Mouse (Mus musculus): ENCODE results near the gene Rad51. TPM values are rescaled to one million over a fixed set of nuclear protein-coding genes. Genes with fewer than 3 reads are reported as not detected.

Gene Rad51
- polyA plus RNA-seq, 1 experiment from 2014 or later = 61.5 TPM

- Histone ChIP-seq H3K27ac (peak within 1 kb of the TSS; percentile 22; the same call in 1 of the 2 replicates), H3K9ac (peak within 1 kb of the TSS; percentile 47), H3K4me2 (peak within 1 kb of the TSS; percentile 100), H3K4me1 (peaks cover 15% of the 10 kb centered on the region), H3K27me3 (peaks cover 11% of the 10 kb centered on the region; the same call in 1 of the 2 replicates), H3K4me3 (peak within 1 kb of the TSS; percentile 55), H3K36me3 (no peaks in the 10 kb centered on the region), H3K9me3 (no peaks in the 10 kb centered on the region)
- ATAC-seq (ENCODE audit: borderline replicate concordance, extremely low read depth, low FRiP score, low TSS enrichment) = peak; percentile 83
- WGBS = under 1% methylated on average over 60 of the region's 60 CpGs
Observed at GRCm38 (mm10) chr2:119166901-119167865, 54.6 kb downstream of the Rad51 start, which contains the start of gene Gchfr. TSS of gene Gchfr (plus strand) at chr2:119167773.

- peak overlapping the region; percentile 100 for H3K4me2 ChIP-seq
- no peaks in the 10 kb centered on the region for H3K9me3 ChIP-seq
- peaks cover 21% of the 10 kb centered on the region for H3K4me1 ChIP-seq
- no peak overlapping the region for H3K27ac ChIP-seq
- peak overlapping the region; percentile 47 for H3K9ac ChIP-seq
- H3K27me3 ChIP-seq = peaks cover 11% of the 10 kb centered on the region; the same call in 1 of the 2 replicates
- H3K36me3 ChIP-seq = no peaks in the 10 kb centered on the region
- peak; percentile 32; the same call in 1 of the 2 replicates for ATAC-seq (ENCODE audit: borderline replicate concordance, extremely low read depth, low FRiP score, low TSS enrichment)
- WGBS = 2% methylated on average over 26 of the region's 26 CpGs
- H3K4me3 ChIP-seq = peak overlapping the region; percentile 55
Observed at GRCm38 (mm10) chr2:119167866-119168256, 55.3 kb downstream of the Rad51 start.

GRCm38 (mm10) chr2:119170282-119170681, 57.7 kb downstream of the Rad51 start:
- no peak for ATAC-seq (ENCODE audit: borderline replicate concordance, extremely low read depth, low FRiP score, low TSS enrichment)
- H3K4me3 ChIP-seq = no peak overlapping the region
- no peaks in the 10 kb centered on the region for H3K36me3 ChIP-seq
- peaks cover 30% of the 10 kb centered on the region for H3K4me1 ChIP-seq
- H3K27me3 ChIP-seq = peaks cover 11% of the 10 kb centered on the region; the same call in 1 of the 2 replicates
- H3K9ac ChIP-seq = no peak overlapping the region
- H3K4me2 ChIP-seq = no peak overlapping the region
- H3K9me3 ChIP-seq = no peaks in the 10 kb centered on the region
- WGBS = 72% methylated on average over 2 of the region's 2 CpGs
- H3K27ac ChIP-seq = no peak overlapping the region

- Histone ChIP-seq H3K4me1 (peaks cover 31% of the 10 kb centered on the region), H3K27ac (no peak overlapping the region), H3K9ac (no peak overlapping the region), H3K36me3 (no peaks in the 10 kb centered on the region), H3K27me3 (0 out of 2 replicates have a peak, but pooled peaks cover 5% of the 10 kb centered on the region), H3K4me3 (no peak overlapping the region), H3K4me2 (no peak overlapping the region), H3K9me3 (no peaks in the 10 kb centered on the region)
- no peak for ATAC-seq (ENCODE audit: borderline replicate concordance, extremely low read depth, low FRiP score, low TSS enrichment)
- 42% methylated on average over 8 of the region's 8 CpGs for WGBS
Observed at GRCm38 (mm10) chr2:119171574-119171973, 59.0 kb downstream of the Rad51 start.

GRCm38 (mm10) chr2:119172446-119172845, 59.9 kb downstream of the Rad51 start:
- Histone ChIP-seq H3K4me3 (no peak overlapping the region), H3K36me3 (no peaks in the 10 kb centered on the region), H3K4me2 (no peak overlapping the region), H3K27ac (peak overlapping the region; percentile 6; the same call in 1 of the 2 replicates), H3K27me3 (0 out of 2 replicates have a peak, but pooled peaks cover 5% of the 10 kb centered on the region), H3K4me1 (peaks cover 22% of the 10 kb centered on the region), H3K9ac (no peak overlapping the region), H3K9me3 (no peaks in the 10 kb centered on the region)
- WGBS = 82% methylated on average over 7 of the region's 7 CpGs
- no peak for ATAC-seq (ENCODE audit: borderline replicate concordance, extremely low read depth, low FRiP score, low TSS enrichment)

- Histone ChIP-seq H3K4me1 (peaks cover 19% of the 10 kb centered on the region), H3K4me2 (peak overlapping the region; percentile 43), H3K4me3 (no peak overlapping the region), H3K27me3 (0 out of 2 replicates have a peak, but pooled peaks cover 2% of the 10 kb centered on the region), H3K9ac (no peak overlapping the region), H3K9me3 (no peaks in the 10 kb centered on the region), H3K36me3 (no peaks in the 10 kb centered on the region), H3K27ac (peak overlapping the region; percentile 19; the same call in 1 of the 2 replicates)
- 15% methylated on average over 13 of the region's 13 CpGs for WGBS
- ATAC-seq (ENCODE audit: borderline replicate concordance, extremely low read depth, low FRiP score, low TSS enrichment) = peak; percentile 72
Observed at GRCm38 (mm10) chr2:119172862-119173576, 60.4 kb downstream of the Rad51 start.

GRCm38 (mm10) chr2:119173991-119174651, 61.5 kb downstream of the Rad51 start, which contains the start of gene Gm14137:
TSS of gene Gm14137 (plus strand) at chr2:119174509.
- H3K27me3 ChIP-seq = no peaks in the 10 kb centered on the region
- no peaks in the 10 kb centered on the region for H3K9me3 ChIP-seq
- peak within 1 kb of the TSS; percentile 20; the same call in 1 of the 2 replicates for H3K27ac ChIP-seq
- 63% methylated on average over 8 of the region's 8 CpGs for WGBS
- peaks cover 17% of the 10 kb centered on the region for H3K4me1 ChIP-seq
- 0 out of 2 replicates have a peak, but pooled peaks cover under 1% of the 10 kb centered on the region for H3K36me3 ChIP-seq
- no peak within 1 kb of the TSS for H3K9ac ChIP-seq
- no peak within 1 kb of the TSS for H3K4me2 ChIP-seq
- ATAC-seq (ENCODE audit: borderline replicate concordance, extremely low read depth, low FRiP score, low TSS enrichment) = no peak
- no peak within 1 kb of the TSS for H3K4me3 ChIP-seq

- H3K9ac ChIP-seq = no peak overlapping the region
Observed at GRCm38 (mm10) chr2:119174866-119175265, 62.3 kb downstream of the Rad51 start.

GRCm38 (mm10) chr2:119175614-119176013, 63.0 kb downstream of the Rad51 start:
- WGBS = 41% methylated on average over 6 of the region's 6 CpGs
- Histone ChIP-seq H3K4me3 (no peak overlapping the region), H3K27me3 (no peaks in the 10 kb centered on the region), H3K4me2 (no peak overlapping the region), H3K9me3 (no peaks in the 10 kb centered on the region), H3K9ac (no peak overlapping the region), H3K4me1 (peaks cover 17% of the 10 kb centered on the region), H3K27ac (peak overlapping the region; percentile 20; the same call in 1 of the 2 replicates), H3K36me3 (0 out of 2 replicates have a peak, but pooled peaks cover 4% of the 10 kb centered on the region)
- ATAC-seq (ENCODE audit: borderline replicate concordance, extremely low read depth, low FRiP score, low TSS enrichment) = no peak

More at GRCm38 (mm10) chr2:119174866-119175265, 62.3 kb downstream of the Rad51 start:
- Histone ChIP-seq H3K4me3 (no peak overlapping the region), H3K9me3 (no peaks in the 10 kb centered on the region), H3K4me2 (no peak overlapping the region), H3K4me1 (peaks cover 17% of the 10 kb centered on the region), H3K36me3 (0 out of 2 replicates have a peak, but pooled peaks cover 4% of the 10 kb centered on the region), H3K27ac (no peak overlapping the region), H3K27me3 (no peaks in the 10 kb centered on the region)
- no peak for ATAC-seq (ENCODE audit: borderline replicate concordance, extremely low read depth, low FRiP score, low TSS enrichment)
- 71% methylated on average over 14 of the region's 14 CpGs for WGBS

- no peaks in the 10 kb centered on the region for H3K27me3 ChIP-seq
- no peak overlapping the region for H3K27ac ChIP-seq
- 0 out of 2 replicates have a peak, but pooled peaks cover 4% of the 10 kb centered on the region for H3K36me3 ChIP-seq
- 55% methylated on average over 3 of the region's 3 CpGs for WGBS
- ATAC-seq (ENCODE audit: borderline replicate concordance, extremely low read depth, low FRiP score, low TSS enrichment) = no peak
- H3K4me1 ChIP-seq = peaks cover 17% of the 10 kb centered on the region
- H3K9me3 ChIP-seq = no peaks in the 10 kb centered on the region
- H3K4me2 ChIP-seq = no peak overlapping the region
- no peak overlapping the region for H3K9ac ChIP-seq
- H3K4me3 ChIP-seq = no peak overlapping the region
Observed at GRCm38 (mm10) chr2:119176761-119177160, 64.2 kb downstream of the Rad51 start.
